In genomic region chrX:150956522-150957300, GRCm38 (mm10) we compare ENCODE assay signal across 8 mouse cellular contexts.
DNase-seq lines count a peak whose midpoint lies in the region; ATAC-seq lines count a peak whose summit lies in the region.

No protein-coding gene starts in this region.

- intact Hi-C loops in gastrocnemius, postnatal 36 days (cut with DNase I): loop anchor here (5.0 kb wide), 1 partner anchor 161 kb away; no protein-coding TSS in a partner anchor
- intact Hi-C loops in left cerebral cortex, postnatal 10 days (cut with DNase I): loop anchor here (5.0 to 10.0 kb wide), 3 partner anchors 144 to 292 kb away; partner anchors contain the start of gene Maged2

- ATAC-seq in inflammation-experienced regulatory T-cells, adult 6 months: peak; percentile 56
- peak; percentile 99 for ATAC-seq in megakaryocyte progenitor cell, adult 5-6 weeks (replicated peaks; ENCODE audit: poor library complexity)

- peak; percentile 78 for DNase-seq in adrenal gland, adult 2 months
- DNase-seq in embryo, embryonic 10.5 days (ENCODE audit: low spot score): peak; percentile 88
- DNase-seq in gastrocnemius, postnatal 36 days: peak; percentile 61 to 66
- DNase-seq in left cerebral cortex, postnatal 10 days (ENCODE audit: extremely low spot score in 1 of 2, low spot score in 2 of 2): peak; percentile 42 to 83
- peak; percentile 36 for DNase-seq in right cerebral cortex, postnatal 25 days
- peak; percentile 85 for DNase-seq in yolk sac, embryonic 10.5 days (ENCODE audit: low spot score)

Comparison
In these comparisons a context has a peak if more than half of its experiments do, and no peak if none do; other contexts are left out.
1. Peak in every context shown above with its lines: DNase-seq and ATAC-seq.
2. DNase-seq: peak in every context shown above with its lines; median percentile 88 in embryo, embryonic 10.5 days; 85 in yolk sac, embryonic 10.5 days; 78 in adrenal gland, adult 2 months; 64 in gastrocnemius, postnatal 36 days; 62 in left cerebral cortex, postnatal 10 days; 36 in right cerebral cortex, postnatal 25 days.